Mouse (Mus musculus): ENCODE measurements at regions not wholly inside any gene's neighbourhood (a gene's known extent, or its start where the extent isn't known, plus 50 kb on each side); places are given as distances from the start of the nearest gene placed in this dataset.

- DNase-seq (ENCODE audit: low read depth, low spot score) = no peak
Observed at GRCm38 (mm10) chr3:50887002-50887401, 337.2 kb upstream of the Noct start.

GRCm38 (mm10) chr3:50888571-50889210 lies 335.6 kb upstream of the Noct start:
- DNase-seq (ENCODE audit: low read depth, low spot score) = no peak

GRCm38 (mm10) chr3:50890537-50890936 lies 333.7 kb upstream of the Noct start:
- DNase-seq (ENCODE audit: low read depth, low spot score) = no peak

GRCm38 (mm10) chr3:50898179-50898578 lies 326.1 kb upstream of the Noct start:
- no peak for DNase-seq (ENCODE audit: low read depth, low spot score)

- no peak for DNase-seq (ENCODE audit: low read depth, low spot score)
Observed at GRCm38 (mm10) chr3:50899830-50900350, 324.4 kb upstream of the Noct start.

GRCm38 (mm10) chr3:50900566-50900965 lies 323.7 kb upstream of the Noct start:
- DNase-seq (ENCODE audit: low read depth, low spot score) = no peak

GRCm38 (mm10) chr3:50901321-50901720 lies 322.9 kb upstream of the Noct start:
- no peak for DNase-seq (ENCODE audit: low read depth, low spot score)

- no peak for DNase-seq (ENCODE audit: low read depth, low spot score)
Observed at GRCm38 (mm10) chr3:50902933-50903332, 321.3 kb upstream of the Noct start.

GRCm38 (mm10) chr3:50904716-50905116 lies 319.5 kb upstream of the Noct start:
- no peak for DNase-seq (ENCODE audit: low read depth, low spot score)

GRCm38 (mm10) chr3:50905274-50905992 lies 318.8 kb upstream of the Noct start:
- DNase-seq (ENCODE audit: low read depth, low spot score) = no peak

GRCm38 (mm10) chr3:50905993-50906831 lies 318.0 kb upstream of the Noct start:
- DNase-seq (ENCODE audit: low read depth, low spot score) = no peak

- DNase-seq (ENCODE audit: low read depth, low spot score) = no peak
Observed at GRCm38 (mm10) chr3:50912980-50913518, 311.2 kb upstream of the Noct start.

- no peak for DNase-seq (ENCODE audit: low read depth, low spot score)
Observed at GRCm38 (mm10) chr3:50914866-50915365, 309.3 kb upstream of the Noct start.

- no peak for DNase-seq (ENCODE audit: low read depth, low spot score)
Observed at GRCm38 (mm10) chr3:50916305-50916854, 307.9 kb upstream of the Noct start.

- DNase-seq (ENCODE audit: low read depth, low spot score) = no peak
Observed at GRCm38 (mm10) chr3:50922347-50922746, 301.9 kb upstream of the Noct start.

- no peak for DNase-seq (ENCODE audit: low read depth, low spot score)
Observed at GRCm38 (mm10) chr3:50922832-50923231, 301.4 kb upstream of the Noct start.

- DNase-seq (ENCODE audit: low read depth, low spot score) = no peak
Observed at GRCm38 (mm10) chr3:50923327-50923726, 300.9 kb upstream of the Noct start.

- no peak for DNase-seq (ENCODE audit: low read depth, low spot score)
Observed at GRCm38 (mm10) chr3:50927318-50927717, 296.9 kb upstream of the Noct start.

- no peak for DNase-seq (ENCODE audit: low read depth, low spot score)
Observed at GRCm38 (mm10) chr3:50929013-50929412, 295.2 kb upstream of the Noct start.

GRCm38 (mm10) chr3:50932397-50933089 lies 291.7 kb upstream of the Noct start:
- no peak for DNase-seq (ENCODE audit: low read depth, low spot score)

GRCm38 (mm10) chr3:50933090-50933443 lies 291.2 kb upstream of the Noct start:
- DNase-seq (ENCODE audit: low read depth, low spot score) = no peak

All from WW6 (cell line).